Mouse (Mus musculus) thymus, postnatal 36 days (tissue): ENCODE measurements around the gene Ttc29.

Experiments used
- DNase-seq, 2 experiments: peaks; one replicate each; pipeline ENCODE4 v3.0.0; 2022; ENCODE audit warnings: mixed read lengths in 2 of 2

The Ttc29 gene

GRCm38 (mm10) chr8:78426875-78427768, 214.0 kb downstream of the Ttc29 start:
- DNase-seq = no peak

GRCm38 (mm10) chr8:78427769-78428130, 214.7 kb downstream of the Ttc29 start:
- no peak for DNase-seq

DNA sequence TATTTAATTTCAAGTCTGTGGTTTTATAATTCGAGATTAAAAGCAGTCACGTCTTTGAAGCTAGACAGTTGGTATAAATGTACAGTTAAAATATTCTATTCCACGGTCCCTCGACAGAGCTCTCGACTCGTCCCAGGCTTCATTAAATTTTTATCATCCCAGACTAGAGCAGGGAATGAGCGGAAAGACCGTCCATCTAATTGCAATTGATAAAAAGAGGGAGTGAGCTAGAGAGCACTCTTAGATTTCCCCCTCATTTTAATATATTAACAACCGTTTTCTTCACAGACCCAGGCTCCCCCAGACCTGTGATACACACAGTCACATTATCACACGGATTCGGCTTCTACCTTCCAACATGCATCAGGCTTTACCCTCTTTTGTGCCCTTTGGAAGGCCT, 215.1 kb downstream of the Ttc29 start:
- no peak for DNase-seq

DNA sequence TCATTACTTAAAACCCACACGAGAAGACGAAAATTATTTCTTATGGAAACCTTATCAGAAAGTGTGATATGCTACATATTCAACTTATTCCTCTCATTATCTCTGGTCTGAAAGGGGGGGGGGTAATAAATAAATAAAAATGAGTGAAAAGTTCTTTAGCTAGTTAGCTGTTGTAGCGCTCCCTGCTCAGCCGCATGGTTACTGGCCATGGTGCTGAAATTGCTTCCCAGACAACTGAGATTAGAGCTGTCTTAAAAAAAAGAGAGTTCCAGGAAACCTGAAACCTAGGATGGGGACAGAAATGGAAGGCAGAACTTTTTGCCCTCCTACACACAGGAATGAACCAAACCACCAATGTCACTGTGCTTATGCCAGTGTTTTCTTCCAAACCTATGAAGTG, 218.3 kb downstream of the Ttc29 start:
- no peak for DNase-seq

DNA sequence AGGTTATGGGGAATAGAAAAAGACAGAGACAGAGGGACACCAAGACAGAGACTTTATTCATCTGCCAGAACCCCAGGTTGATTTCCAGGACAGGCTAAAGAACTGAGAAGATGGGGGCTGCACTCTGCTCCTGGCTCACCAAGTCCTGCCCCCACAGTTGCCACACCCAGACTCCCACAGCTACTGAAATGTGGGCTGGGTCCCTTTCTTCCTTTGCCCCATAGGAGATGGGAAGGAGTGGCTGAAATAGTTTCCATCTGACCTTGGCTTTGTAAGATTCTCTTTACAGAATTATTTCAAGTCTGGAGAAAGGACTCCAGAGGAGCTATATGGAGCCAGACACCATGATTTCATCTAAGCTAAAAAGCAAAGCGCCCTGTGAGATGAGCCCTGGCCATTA, 219.4 kb downstream of the Ttc29 start:
- DNase-seq = no peak

DNA sequence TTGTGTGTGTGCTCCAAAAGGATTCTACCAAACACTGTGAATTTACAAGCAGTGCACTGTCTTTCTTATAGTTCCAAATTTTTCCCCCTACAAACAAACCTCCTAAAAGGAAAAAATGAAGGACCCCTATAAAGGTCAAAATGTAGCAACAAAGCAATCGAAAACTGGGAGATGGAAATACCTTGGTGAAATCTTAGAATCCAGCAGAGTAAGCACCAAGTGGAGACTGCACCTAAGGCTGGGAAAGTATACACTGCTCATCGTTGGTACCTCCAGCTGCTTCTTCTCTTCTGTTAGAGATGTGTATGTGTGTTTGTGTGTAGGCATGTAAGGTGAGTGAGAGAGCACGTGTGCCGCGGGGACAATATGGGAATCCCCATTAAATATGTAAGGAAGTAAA, 220.2 kb downstream of the Ttc29 start:
- DNase-seq = no peak

GRCm38 (mm10) chr8:78434340-78434739, 221.2 kb downstream of the Ttc29 start:
- DNase-seq = no peak

- no peak for DNase-seq
These were observed 221.9 kb downstream of the Ttc29 start for GRCm38 (mm10) chr8:78434823-78435623.

- no peak for DNase-seq
These were observed 222.5 kb downstream of the Ttc29 start for GRCm38 (mm10) chr8:78435624-78435960.

DNA sequence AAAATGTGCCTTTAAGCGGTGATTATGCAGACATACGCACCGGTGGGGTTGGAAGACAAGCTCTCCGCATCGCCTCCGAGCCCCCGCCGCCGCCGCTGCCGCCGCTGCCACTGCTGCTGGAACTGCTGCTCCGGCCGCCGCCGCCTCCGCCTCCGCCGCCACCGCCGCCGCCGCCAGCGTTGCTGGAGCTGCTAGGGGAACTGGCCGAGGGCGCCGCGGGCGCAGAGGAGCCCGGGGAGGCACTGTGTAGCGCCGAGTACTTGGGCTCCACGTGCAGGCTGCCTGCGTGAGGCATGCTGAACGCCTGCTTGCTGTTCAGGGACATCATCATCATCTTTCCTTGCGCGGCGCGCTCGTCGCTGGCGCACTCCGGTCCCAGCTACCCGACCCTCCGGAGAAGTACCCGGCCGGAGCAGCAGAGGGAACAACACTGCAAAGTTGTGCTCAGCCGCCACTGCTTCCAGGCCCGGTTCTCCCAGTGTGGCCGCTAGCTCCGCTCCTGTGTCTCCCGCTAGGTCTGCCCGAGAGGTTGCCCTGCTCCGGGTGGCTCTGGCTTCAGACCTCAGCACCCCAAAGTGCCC, 223.1 kb downstream of the Ttc29 start, which contains the start of gene Pou4f2:
Pou4f2 (minus strand) TSS at position 575 of the 581 bp plus-strand sequence.
- DNase-seq = peak in 1 of 2 experiments; percentile 3

DNA sequence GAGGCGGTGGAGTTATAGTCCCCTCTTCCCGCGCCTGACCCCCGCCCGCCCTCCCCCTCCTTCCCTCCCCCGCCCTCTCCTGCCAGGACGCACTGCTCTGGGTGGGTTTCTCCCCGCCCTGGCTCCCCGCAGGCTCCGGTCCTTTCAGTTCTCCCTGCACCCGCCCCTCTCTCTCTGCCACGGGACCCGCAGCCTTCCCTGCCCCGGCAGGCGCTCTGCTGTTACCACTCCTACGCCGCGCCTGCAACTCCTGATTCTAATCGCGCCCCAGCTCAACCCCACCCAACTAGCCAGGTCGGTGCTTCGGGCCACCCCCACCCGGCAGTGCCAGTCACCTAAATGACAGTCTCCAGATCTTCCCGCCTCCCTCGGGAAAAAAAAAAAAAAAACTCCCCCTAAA, 223.6 kb downstream of the Ttc29 start:
- DNase-seq = no peak

- no peak for DNase-seq
These were observed 224.3 kb downstream of the Ttc29 start for GRCm38 (mm10) chr8:78437140-78438045.

DNA sequence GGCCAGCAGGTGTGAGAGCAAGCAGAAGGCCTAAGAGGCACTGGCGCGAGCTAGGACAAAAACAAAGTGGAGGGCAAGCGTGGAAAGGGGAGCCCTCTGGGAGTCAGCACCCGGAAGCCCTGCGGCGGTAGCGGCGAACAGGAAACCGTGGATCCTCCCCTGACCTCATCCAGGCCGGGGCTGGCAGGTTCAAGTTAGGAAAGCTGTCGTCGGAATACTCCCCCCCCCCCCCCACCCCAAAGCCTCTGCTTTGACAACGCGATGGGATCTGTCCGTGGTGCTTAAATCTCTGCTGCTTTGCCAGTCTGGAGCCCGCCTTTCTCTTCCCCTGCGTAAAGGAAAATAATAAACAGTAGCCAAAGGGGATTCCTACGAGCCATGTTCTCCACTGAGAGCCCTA, 225.0 kb downstream of the Ttc29 start:
- DNase-seq = no peak

- no peak for DNase-seq
These were observed 229.7 kb downstream of the Ttc29 start for GRCm38 (mm10) chr8:78442781-78443180.
